8 mouse cellular contexts compared by ENCODE assay signal in genomic region chr15:6873807-6874600, GRCm38 (mm10). TPM values are rescaled to one million over a fixed set of nuclear protein-coding genes. Genes with fewer than 3 reads are reported as not detected.
DNase-seq lines count a peak whose midpoint lies in the region; ATAC-seq and TF ChIP-seq lines count a peak whose summit lies in the region.

No protein-coding gene starts in this region.

- DNase-seq in adrenal gland, postnatal 14 days: peak; percentile 85
- peak; percentile 74 to 79 for DNase-seq in gastrocnemius, adult 8-10 months (ENCODE audit: low spot score in 2 of 2)
- DNase-seq in hindbrain, embryonic 14.5 days (ENCODE audit: low spot score): no peak
- no peak for DNase-seq in liver, adult 2 months (ENCODE audit: extremely low read depth, low read depth, low spot score)
- no peak for DNase-seq in c-Kit-positive CD71-positive TER-119-positive erythroid progenitor cells, embryonic 14.5 days (ENCODE audit: low spot score)
- DNase-seq in left cerebral cortex, adult 11 months (ENCODE audit: low spot score): no peak

- H3K27me3 ChIP-seq in E14TG2a.4 (ENCODE audit: insufficient read depth, low read length) (peaks cover 50% of the 10 kb centered on the region), myocyte (ENCODE audit: control insufficient read depth, insufficient read depth, insufficient read length) (no peaks in the 10 kb centered on the region)
- peaks cover 20% of the 10 kb centered on the region for H3K27me3 ChIP-seq in hindbrain, embryonic 14.5 days (ENCODE audit: control insufficient read depth, insufficient read depth, low read length)
- 0 out of 2 replicates have a peak, but pooled peaks cover 6% of the 10 kb centered on the region for H3K27me3 ChIP-seq in liver, adult 2 months (ENCODE audit: control insufficient read depth, insufficient read depth, low read length)

- peak; percentile 29 for ATAC-seq in hindbrain, embryonic 14.5 days (ENCODE audit: low FRiP score)

- H3K9ac ChIP-seq in hindbrain, embryonic 14.5 days: peak overlapping the region; percentile 35
- peak overlapping the region; percentile 68 for H3K9ac ChIP-seq in liver, adult 2 months (ENCODE audit: low read depth, low read length)

- H3K36me3 ChIP-seq in E14TG2a.4 (ENCODE audit: insufficient read depth, low read length): no peaks in the 10 kb centered on the region
- H3K36me3 ChIP-seq in hindbrain, embryonic 14.5 days (replicated peaks; ENCODE audit: control insufficient read depth, insufficient read depth): no peaks in the 10 kb centered on the region
- H3K36me3 ChIP-seq in liver, adult 2 months (ENCODE audit: control insufficient read depth, insufficient read depth, low read length): no peaks in the 10 kb centered on the region
- H3K36me3 ChIP-seq in myocyte (ENCODE audit: control insufficient read depth, insufficient read depth): no peaks in the 10 kb centered on the region

- peak overlapping the region; percentile 80 for H3K4me2 ChIP-seq in hindbrain, embryonic 14.5 days (replicated peaks)
- H3K4me2 ChIP-seq in myocyte (ENCODE audit: low read depth): peak overlapping the region; percentile 88

- peaks cover 17% of the 10 kb centered on the region for H3K4me1 ChIP-seq in E14TG2a.4 (replicated peaks; ENCODE audit: low read depth, low read length)
- peaks cover 9% of the 10 kb centered on the region; the same call in 1 of the 2 replicates for H3K4me1 ChIP-seq in hindbrain, embryonic 14.5 days (replicated peaks; ENCODE audit: control insufficient read depth, insufficient read depth, low read length)
- H3K4me1 ChIP-seq in liver, adult 2 months (ENCODE audit: control insufficient read depth, insufficient read depth, low read length): peaks cover 4% of the 10 kb centered on the region; the same call in 1 of the 2 replicates

- H3K27ac ChIP-seq in hindbrain, embryonic 14.5 days: no peak overlapping the region
- peak overlapping the region; percentile 59 for H3K27ac ChIP-seq in liver, adult 2 months (replicated peaks; ENCODE audit: insufficient read depth, low read depth, low read length)

- H3ac ChIP-seq in myocyte (ENCODE audit: control insufficient read depth, insufficient read length): peak overlapping the region; percentile 38

- 0 out of 2 replicates have a peak, but pooled peaks have one; percentile 22 for TF ChIP-seq POLR2A in liver, adult 2 months (IDR thresholded peaks at IDR 0.05; ENCODE audit: extremely low read depth, insufficient read depth, low read length)
- peak; percentile 94 for TF ChIP-seq POLR2A in myocyte (IDR thresholded peaks at IDR 0.05; ENCODE audit: insufficient read length, low read depth)

- H3K79me2 ChIP-seq in liver, adult 2 months (ENCODE audit: control insufficient read depth, insufficient read depth, low read length): no peaks in the 10 kb centered on the region
- no peaks in the 10 kb centered on the region for H3K79me2 ChIP-seq in myocyte (ENCODE audit: control insufficient read depth, insufficient read depth)

- H3K4me3 ChIP-seq in E14TG2a.4 (replicated peaks; ENCODE audit: low read length) (peak overlapping the region; percentile 78), myocyte (peak overlapping the region; percentile 58)
- H3K4me3 ChIP-seq in hindbrain, embryonic 14.5 days (replicated peaks; ENCODE audit: low read length): peak overlapping the region; percentile 37
- peak overlapping the region; percentile 72 for H3K4me3 ChIP-seq in liver, adult 2 months (ENCODE audit: insufficient read depth, low read depth, low read length)

- under 1% methylated on average over 50 of the region's 52 CpGs for WGBS in hindbrain, embryonic 14.5 days
- 1% methylated on average over 52 of the region's 52 CpGs for WGBS in liver, adult 2 months

- no peaks in the 10 kb centered on the region for H3K9me3 ChIP-seq in E14TG2a.4 (ENCODE audit: low read length)
- H3K9me3 ChIP-seq in hindbrain, embryonic 14.5 days (ENCODE audit: control insufficient read depth, low read length): no peaks in the 10 kb centered on the region

- no peak for TF ChIP-seq CTCF in E14TG2a.4 (conservative IDR thresholded peaks at IDR 0.05; ENCODE audit: low read length)
- TF ChIP-seq CTCF in liver, adult 2 months (IDR thresholded peaks at IDR 0.05; ENCODE audit: low read depth, low read length): no peak

TF ChIP-seq in myocyte, 11 proteins besides CTCF, POLR2A, EP300 and RAD21:
- TF ChIP-seq MYOD1 (IDR thresholded peaks at IDR 0.05; ENCODE audit: control insufficient read depth in 1 of 3, insufficient read length in 2 of 3, low read depth in 2 of 3) (peak in 1 of 3 experiments; percentile 16), USF1 (IDR thresholded peaks at IDR 0.05; ENCODE audit: low read depth) (no peak), E2F4 (IDR thresholded peaks at IDR 0.05; ENCODE audit: insufficient read depth) (no peak), TCF3 (IDR thresholded peaks at IDR 0.05; ENCODE audit: insufficient read length, low read depth) (no peak), CEBPB (IDR thresholded peaks at IDR 0.05; ENCODE audit: insufficient read depth, poor library complexity, severe bottlenecking) (peak; percentile 79), POLR2AphosphoS2 (IDR thresholded peaks at IDR 0.05; ENCODE audit: insufficient read length, low read depth) (peak; percentile 79), TCF12 (IDR thresholded peaks at IDR 0.05; ENCODE audit: insufficient read depth, poor library complexity, severe bottlenecking) (no peak), MAX (IDR thresholded peaks at IDR 0.05; ENCODE audit: low read depth) (no peak), MYOG (IDR thresholded peaks at IDR 0.05; ENCODE audit: control insufficient read depth in 1 of 3, insufficient read depth in 1 of 3, insufficient read length in 2 of 3, low read depth in 2 of 3) (peak in 1 of 3 experiments; percentile 44), SRF (IDR thresholded peaks at IDR 0.05; ENCODE audit: control insufficient read depth, insufficient read length, low read depth) (no peak), REST (IDR thresholded peaks at IDR 0.05; ENCODE audit: insufficient read depth, insufficient read length) (no peak)
TF ChIP-seq in myocyte: peak in this region for 4.

RNA-seq across cellular contexts. Expression of gene Osmr, which starts 0.8 kb away (rescaled TPM):
- total RNA-seq in adrenal gland, postnatal 14 days (2021): 5.8 and 12.1 TPM in 2 replicates
- total RNA-seq in gastrocnemius, adult 8-10 months (2022): 1 to 10 TPM; 2.9 to 4.6 (median 3.6) TPM
- polyA plus RNA-seq in hindbrain, embryonic 14.5 days (2014; fragmentation: Nextera tagmentation; extraction: Ambion mirVana): 2.6 and 3.4 TPM in 2 replicates
- 4.8 and 6.4 TPM in 2 replicates for total RNA-seq in liver, adult 2 months (2014; rRNA removed)
- 0.41 and 0.69 TPM in 2 replicates for polyA plus RNA-seq in liver, adult 2 months (2012; rRNA removed)
- 6.2 TPM for polyA plus RNA-seq in myocyte (2012; fragmentation: generic; extraction: Trizol)

Comparison
In these comparisons a context has a peak if more than half of its experiments do, and no peak if none do; other contexts are left out.
1. DNase-seq: peak in adrenal gland, postnatal 14 days (single experiment) and gastrocnemius, adult 8-10 months (2 of 2); none in hindbrain, embryonic 14.5 days (single experiment), liver, adult 2 months (single experiment), c-Kit-positive CD71-positive TER-119-positive erythroid progenitor cells, embryonic 14.5 days (single experiment) and left cerebral cortex, adult 11 months (single experiment).
2. Peak in every context shown above with its lines, with median percentiles within 50 percentile points of each other: H3K4me3 ChIP-seq.